Mouse (Mus musculus): ENCODE measurements around the gene Elfn2.

Elfn2 gene

DNA sequence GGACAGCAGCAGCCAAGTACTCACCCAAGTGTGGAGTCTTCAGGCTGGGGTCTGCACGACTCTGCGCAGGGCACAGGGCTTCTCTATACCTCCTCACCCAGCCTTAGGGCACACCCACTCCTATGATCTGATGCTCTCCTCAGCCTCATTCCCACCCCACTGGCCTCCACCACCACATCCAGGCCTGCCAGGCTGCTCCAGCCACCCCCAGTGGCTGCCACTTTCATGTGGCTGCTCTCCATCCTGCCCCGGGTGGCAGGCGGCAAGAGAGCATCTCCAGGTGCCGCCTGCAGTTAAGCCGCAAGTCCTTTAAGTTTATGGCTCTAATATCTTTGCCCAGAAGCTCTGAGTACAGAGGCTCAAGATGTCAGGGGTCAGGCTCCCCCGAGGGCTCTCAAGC lies 8.1 kb upstream of the Elfn2 start:
- DNase-seq (ENCODE audit: extremely low read depth, low read depth, low spot score): no peak

DNA sequence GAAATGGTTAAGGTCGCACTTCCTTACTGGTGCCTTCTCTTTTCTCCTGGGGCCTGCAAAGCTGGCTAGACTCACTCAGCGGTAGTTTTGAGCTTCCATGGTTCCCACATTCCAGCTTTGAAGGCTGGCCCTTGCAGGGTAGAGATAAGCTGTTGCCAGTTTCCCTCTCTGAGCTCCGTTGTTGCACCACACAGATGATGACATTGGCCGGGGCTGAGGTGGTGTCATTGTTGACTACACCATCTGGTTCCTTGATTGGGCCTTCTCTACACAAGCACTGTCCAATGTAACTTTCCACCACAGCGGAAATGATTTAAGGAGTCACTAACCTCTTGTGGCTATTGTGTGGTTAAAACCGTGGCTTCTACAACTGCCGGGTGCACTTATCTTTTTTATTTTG lies 2.0 kb upstream of the Elfn2 start:
- no peak for DNase-seq (ENCODE audit: extremely low read depth, low read depth, low spot score)

DNA sequence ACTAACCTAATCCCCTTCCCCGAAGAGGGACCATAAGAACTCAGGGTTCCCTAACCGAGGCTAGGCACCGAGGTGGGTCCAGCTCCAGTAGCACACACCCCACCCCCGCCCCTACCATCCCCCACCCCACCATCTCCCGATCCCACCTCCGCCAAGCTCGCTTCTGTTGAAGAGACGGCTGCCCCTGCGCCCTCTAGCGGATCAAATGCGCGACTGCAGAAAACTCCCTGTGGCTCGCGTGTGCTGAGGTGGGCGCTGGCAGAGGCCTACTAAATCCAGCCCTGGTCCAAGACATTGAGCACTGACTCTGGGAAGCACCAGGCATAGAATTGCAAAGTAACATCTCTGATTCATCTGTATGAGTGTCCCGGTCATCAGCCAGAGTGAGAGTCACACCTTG lies 1.5 kb upstream of the Elfn2 start:
- DNase-seq (ENCODE audit: extremely low read depth, low read depth, low spot score): no peak

DNA sequence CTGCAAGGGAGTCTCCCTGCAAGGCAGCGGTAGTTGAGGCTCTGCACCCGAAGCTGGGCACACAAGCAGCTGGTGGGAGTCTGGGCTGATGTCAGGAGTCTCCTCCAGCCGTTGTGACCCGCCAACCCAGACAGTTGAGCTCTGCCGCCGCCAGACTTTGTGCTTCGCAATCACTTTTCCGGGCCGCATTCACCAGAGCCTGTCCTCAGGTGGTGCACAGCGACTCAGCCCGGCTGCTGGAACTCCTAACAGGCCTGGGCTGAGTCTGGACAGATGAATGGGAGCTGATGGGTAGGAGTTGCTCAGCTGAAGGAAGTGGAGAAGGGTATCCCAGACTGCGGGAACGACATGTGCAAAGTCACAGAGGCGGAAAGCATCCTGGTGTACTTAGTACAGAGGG lies 845 bp upstream of the Elfn2 start:
- no peak for DNase-seq (ENCODE audit: extremely low read depth, low read depth, low spot score)

DNA sequence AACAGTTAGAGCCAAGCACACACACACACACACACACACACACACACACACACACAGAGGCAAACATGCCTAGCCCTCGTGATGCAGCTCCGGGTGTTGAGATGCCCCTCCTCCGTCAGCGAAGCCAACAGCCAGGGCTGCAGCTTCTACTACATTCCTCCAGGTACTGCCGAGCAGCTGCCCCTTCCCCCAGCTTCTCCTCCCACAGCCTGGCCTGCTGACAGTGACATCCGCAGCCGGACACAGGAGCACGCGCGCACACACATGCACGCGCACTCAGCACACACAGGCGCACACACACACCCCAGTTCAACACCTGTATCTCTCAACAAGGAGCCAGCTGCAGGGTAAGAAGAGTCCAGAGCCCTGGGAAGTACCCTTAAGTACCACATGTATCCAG lies 1.6 kb downstream of the Elfn2 start:
- no peak for DNase-seq (ENCODE audit: extremely low read depth, low read depth, low spot score)

DNA sequence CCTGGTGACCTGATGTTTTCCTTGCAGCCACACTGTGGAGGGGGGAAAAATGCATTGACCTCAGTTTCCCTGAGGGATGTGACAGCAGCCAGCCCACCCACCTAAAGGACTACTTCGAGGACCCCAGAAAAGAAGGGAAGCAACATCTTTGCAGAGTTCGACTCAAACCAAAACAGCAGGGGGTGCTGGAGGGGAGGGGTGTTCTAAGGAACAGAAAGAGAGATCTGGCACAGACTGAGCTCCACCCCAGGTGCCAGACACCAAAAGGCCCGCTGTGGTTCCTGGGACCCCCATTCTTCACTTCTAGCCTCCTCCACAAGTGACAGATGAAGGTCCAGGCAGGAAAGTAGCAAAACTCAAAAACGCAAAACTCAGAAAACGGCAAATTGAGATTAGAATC lies 2.7 kb downstream of the Elfn2 start:
- DNase-seq (ENCODE audit: extremely low read depth, low read depth, low spot score): no peak

DNA sequence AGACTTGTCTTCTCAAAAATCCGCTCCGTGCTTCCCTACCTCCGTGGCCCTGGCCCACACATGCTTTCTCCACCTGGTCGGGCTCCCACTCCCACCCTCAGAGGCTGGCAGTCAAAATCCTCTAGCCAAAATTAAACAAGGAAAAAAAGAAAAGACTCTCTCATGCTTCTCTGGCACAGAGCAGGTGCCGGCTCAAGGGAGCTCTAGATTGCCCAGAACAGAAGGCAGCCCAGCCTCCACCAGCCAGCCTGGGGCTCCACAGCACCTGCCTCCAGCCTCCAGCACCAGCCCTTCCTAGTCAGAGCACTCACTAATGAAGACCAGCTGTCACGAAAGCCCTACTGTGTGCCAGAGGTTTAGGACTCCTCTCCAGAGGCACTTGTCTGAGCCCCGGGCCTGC lies 4.8 kb downstream of the Elfn2 start:
- no peak for DNase-seq (ENCODE audit: extremely low read depth, low read depth, low spot score)

DNA sequence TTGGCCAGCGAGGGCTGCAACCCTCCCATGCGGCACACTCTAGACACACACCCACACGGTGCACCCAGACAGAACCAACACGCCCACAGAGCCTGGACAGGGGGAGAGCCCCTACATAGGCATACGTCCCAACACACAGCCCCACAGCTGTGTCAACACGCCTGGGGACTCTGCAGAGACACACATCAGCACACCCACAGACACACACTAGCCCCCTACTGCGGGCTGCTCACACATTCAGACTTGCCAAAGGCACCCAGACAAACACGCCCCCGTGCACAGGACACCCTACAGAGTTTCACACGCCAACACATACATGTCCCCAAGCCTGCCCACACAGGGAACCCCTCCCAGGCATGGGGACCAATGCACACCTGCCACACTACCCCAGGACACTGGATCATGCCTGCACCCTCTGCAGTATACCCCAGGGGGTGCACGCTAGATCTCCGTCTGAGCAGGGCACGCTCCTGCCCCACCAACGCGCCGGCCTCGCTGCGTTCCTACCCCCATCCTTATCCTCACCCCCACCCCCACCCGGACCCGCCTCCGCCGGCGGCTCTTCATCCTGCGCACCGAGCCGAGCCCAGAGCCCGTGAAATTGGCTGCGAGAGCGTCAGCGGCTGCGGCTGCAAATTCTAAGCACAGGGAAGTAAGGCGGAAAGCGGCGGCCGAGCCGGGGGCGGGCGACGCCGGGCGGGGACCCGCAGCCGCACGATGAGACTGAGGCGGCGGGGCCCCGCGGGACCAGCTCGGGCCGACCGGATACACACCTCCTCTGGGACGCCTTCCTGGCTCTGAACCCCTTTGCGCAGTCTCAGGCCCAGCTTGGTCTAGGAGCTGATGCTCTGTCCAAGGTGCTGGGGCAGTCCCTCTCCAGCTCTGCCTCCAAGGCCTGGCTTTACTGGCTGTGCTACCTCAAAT lies 6.0 kb downstream of the Elfn2 start:
- no peak for DNase-seq (ENCODE audit: extremely low read depth, low read depth, low spot score)

DNA sequence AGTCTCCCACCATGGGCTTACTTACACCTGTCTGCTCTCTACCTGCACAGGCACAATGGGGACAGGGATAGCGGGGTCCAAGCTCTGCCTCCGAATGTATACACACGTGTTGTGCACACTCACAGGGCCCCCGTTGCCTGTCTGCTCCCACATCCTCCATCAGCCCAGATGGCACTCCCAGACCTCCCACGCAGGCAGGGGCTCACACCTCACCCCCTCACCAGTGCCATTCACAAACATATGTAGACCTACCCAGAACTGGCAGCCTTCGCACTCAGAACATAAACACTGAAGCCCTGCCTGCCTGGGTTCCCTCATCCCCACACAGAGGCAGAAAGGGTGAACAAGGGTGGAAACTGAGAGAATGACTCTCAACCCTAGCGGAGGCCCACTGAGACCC lies 6.6 kb downstream of the Elfn2 start:
- no peak for DNase-seq (ENCODE audit: extremely low read depth, low read depth, low spot score)

DNA sequence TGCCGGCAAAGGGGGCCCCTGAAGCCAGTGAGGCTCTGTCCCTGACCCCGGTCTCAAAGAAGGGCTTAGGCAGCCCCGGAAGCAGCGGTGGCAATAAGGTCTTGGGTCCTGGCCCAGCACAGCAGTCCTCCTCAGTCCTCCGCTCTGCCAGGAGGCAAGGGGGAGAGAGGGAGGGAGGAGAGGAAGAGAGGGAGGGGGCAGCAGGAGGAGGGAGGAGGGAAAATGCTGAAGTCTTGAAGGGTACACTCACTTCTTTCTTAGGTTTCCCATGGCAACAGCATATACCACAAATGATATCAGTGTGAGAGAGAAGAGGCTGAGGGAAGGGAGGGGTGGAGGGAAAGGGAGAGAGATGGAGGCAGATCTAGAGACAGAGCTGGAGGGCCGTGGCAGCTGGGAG lies 7.9 kb downstream of the Elfn2 start:
- DNase-seq (ENCODE audit: extremely low read depth, low read depth, low spot score): no peak

DNA sequence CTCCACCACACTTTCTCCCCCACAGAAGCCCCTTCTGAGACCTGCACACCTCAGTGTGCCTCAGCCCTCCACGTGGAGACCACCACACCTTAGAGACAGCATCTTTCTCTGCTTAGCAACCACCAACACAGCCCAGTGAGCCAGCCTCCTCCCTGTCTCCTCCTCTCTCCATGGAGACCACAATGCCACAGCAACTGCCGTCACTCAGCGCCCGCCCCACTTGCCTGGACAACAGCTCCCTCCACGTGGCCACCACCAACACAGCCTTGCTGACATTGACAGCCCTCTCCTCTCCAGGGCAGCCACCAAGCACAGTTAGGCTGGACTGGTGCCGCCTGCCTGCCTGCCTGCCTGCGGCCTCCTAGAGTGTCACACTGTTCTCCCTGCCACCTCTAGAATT lies 8.8 kb downstream of the Elfn2 start:
- DNase-seq (ENCODE audit: extremely low read depth, low read depth, low spot score): no peak

DNA sequence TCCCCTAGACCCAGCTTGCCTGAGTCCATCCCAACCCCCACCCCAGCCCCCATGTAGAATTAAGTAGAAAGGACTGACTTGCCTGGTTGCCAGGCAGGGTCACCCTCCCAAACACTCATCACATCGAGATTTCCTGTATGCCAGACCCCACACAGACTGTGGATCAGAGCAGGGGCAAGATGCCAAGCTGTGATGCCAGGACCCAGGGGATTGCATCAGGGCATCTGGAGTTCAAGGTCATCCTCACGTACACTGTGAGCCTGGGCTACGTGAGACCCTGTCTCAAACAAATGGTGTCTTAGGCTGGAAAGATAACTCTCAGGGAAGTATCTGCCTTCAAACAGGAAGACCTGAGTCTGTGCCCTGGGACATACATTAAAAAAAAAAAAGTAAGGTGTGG lies 11.9 kb downstream of the Elfn2 start:
- no peak for DNase-seq (ENCODE audit: extremely low read depth, low read depth, low spot score)

DNA sequence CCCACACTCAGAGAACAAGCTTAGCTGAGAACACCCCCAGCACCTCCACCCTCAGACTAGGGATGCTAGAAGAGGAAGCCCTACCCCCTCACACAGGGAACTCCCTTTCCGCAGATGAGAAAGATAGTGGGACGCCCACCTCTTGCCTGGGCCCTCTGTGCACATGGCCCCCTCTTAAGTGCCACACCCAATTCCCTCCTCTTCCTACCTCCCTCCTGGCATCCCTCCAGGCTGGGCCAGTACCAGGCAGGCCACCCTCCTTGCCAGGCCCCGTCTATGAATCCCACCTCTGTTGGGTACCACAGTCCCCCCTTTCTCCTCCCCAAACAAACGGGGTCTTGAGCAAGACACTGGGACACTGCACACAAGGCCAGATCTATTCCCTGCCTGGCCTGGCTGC lies 13.7 kb downstream of the Elfn2 start:
- no peak for DNase-seq (ENCODE audit: extremely low read depth, low read depth, low spot score)

DNA sequence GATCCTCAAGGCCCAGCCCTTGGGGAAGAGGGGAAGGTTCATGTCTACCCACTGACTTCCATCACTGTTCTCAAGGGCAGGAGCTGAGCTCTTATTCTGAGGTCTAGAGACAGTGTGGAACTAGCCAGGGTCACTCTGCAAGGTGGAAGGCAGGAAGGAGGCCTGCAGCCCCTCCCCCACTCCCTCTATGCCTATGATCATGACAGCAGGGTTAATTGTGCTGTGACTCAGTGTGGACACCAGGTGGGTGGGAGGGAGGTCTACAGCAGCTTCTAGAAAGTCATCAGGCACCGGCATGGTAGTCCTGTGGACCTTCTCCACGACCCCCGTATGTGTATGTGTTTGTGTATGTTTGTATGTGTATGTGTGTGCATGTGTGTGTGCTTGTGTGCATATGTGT lies 14.6 kb downstream of the Elfn2 start:
- DNase-seq (ENCODE audit: extremely low read depth, low read depth, low spot score): no peak

DNA sequence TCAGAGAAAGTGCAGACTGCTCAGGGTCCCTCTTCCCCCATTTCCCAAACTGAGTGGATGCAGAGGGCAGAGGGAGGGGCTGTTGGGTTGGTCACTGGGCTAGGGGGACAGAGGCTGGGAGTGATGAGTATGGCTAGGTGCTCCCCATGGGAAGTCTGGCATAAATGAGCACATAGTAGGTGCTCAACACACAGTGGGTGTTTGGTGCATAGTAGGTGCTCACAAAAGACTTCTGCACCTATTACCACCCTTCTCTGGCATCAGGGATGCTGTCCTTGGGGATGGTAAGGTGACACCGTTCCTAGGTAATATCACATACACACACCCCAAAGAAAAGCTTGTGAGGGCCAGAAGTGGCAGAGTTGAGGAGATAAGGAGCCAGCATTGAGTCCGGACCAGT lies 18.2 kb downstream of the Elfn2 start:
- no peak for DNase-seq (ENCODE audit: extremely low read depth, low read depth, low spot score)

DNA sequence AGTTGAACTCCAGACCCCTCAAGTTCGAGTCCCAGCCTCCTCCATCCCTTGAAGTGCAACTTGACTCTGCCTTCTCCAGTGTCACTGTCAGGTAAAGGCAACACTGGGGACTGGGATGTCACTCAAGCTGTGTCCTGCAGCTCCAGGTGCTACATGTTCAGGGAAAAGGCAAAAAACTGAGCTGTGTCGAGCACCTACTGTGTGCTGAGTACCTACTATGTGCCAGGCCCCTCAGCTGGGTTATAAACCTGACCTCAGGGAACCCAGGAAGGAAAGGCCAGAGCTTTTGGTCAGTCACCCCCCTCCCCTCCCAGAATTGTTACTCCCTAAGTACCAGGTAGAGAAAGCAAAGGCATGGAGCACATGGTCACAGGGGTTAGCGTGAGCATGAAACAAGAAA lies 19.1 kb downstream of the Elfn2 start:
- no peak for DNase-seq (ENCODE audit: extremely low read depth, low read depth, low spot score)

DNA sequence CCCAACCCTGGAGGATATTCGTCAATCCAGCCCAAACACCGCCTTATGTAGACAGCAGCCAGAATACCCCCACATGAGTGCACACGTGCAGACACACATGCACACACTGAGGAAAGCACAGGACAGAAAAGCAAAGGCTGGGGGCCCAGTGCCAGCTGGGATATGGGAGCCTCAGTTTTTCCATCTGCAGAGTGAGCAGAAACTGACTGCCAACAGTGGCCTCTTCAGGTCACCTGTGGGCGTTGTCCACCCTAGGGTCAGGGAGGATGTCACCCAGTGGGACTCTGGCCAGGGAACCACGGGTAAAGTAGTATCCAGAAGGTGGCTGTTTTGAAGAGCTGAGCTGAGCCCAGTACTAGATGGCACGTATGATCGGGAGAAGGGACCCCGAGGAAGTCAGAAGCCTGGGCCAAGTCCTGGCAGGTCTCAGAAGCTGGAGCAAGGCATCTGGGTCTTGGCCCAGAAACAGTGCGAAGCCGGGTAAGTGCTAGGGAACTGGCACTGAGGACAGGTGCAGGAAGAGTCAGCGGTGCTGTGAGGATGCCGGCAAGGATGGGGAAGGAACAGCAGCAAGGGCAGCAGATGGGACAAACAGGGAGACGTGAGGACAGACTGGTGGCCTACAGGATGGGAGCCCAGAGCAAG lies 20.0 kb downstream of the Elfn2 start:
- no peak for DNase-seq (ENCODE audit: extremely low read depth, low read depth, low spot score)

DNA sequence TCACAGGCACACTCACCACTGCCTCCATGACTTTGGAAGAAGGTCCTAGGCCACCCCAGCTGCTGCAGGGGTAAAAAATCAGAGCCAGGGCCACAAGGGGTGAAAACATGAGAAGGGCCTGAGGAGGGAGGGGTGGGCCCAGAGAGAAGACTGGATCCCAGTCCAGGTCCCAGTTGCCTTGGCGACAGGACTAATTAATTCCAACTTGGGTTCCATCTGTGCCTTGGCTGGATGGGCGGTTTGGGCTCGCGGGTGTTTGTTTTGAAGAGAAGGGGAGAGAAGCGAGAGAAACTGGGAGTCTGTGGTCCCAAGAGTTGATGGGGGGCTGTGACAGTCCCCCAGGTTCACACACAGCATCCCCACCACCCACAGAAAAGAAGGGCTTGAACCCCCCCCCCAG lies 20.5 kb downstream of the Elfn2 start:
- no peak for DNase-seq (ENCODE audit: extremely low read depth, low read depth, low spot score)

DNA sequence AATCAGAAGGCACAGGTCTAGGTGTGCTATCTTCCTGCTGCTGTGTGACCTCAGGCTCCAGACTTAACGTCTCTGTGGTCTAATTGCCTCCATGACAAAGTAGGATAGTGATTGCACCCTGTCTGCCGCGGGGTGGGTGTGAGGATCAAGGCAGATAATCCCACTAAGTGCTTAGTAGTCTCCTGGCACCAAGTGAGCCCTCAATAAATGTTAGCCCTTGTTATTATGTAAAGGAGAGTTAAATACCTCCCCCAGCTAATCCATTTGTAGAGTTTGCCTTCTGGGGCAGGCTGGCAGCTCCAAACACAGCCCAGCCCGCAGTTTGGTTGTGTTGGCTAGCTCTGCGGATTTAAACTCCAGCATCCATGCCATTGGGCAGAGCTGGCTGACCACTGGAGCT lies 22.8 kb downstream of the Elfn2 start:
- DNase-seq (ENCODE audit: extremely low read depth, low read depth, low spot score): no peak

DNA sequence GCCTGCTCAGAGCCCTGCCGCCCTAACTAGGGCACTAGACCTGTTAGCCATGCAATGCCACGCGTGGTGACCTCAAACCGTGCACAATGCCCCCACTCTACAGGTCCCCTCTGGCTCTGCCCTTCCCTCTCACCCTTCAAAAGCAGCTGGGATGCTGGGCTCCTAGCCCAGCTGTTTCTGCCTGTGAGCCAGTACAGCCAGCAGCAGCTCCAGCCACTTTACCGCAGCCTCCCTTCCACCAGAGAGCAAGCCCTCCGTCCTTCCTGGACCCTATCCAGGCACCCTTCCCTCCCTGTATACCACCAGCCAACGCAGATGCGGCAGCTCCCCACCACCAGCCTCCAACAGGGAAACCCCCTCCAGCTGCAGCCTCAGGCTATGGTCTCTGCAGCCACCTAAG lies 26.1 kb downstream of the Elfn2 start:
- no peak for DNase-seq (ENCODE audit: extremely low read depth, low read depth, low spot score)

DNA sequence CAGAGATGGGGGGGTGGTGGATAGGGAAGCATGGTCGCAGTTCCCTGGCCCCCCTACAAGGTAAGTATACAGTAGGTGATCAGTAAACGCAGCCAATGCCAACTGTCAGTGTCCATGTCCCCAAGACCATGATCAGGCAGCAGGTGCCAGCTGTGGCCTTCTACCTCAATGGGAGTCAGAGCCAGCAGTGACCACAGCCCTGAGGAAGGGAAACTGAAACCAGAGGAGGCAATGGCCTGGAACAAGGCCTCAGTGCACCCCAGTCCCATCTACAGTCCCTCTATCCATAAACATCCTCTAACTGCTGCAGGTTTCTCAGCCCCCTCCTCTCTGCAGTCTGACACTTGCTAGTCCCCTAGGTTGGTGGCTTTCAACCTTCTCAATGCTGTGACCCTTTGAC lies 27.9 kb downstream of the Elfn2 start:
- no peak for DNase-seq (ENCODE audit: extremely low read depth, low read depth, low spot score)

DNA sequence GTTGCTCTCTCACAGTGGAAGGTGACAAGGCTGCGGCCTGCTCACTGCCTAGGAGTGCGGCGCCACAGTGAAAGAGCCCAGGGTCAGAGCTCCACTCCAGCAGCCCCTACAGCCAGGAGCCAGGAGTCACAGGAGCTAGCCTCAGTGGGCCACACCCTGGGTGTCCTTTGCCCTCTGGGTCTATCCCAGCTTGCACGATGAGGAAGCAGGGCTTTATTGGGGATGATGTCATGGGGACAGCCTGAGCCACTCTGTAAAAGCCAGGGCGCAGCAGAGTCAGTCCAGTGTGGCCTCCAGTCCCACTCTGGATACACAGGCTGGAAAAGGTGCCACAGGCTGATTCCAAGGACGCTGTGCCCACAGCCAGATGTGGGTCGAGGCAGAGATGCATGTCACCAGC lies 31.7 kb downstream of the Elfn2 start:
- no peak for DNase-seq (ENCODE audit: extremely low read depth, low read depth, low spot score)

DNA sequence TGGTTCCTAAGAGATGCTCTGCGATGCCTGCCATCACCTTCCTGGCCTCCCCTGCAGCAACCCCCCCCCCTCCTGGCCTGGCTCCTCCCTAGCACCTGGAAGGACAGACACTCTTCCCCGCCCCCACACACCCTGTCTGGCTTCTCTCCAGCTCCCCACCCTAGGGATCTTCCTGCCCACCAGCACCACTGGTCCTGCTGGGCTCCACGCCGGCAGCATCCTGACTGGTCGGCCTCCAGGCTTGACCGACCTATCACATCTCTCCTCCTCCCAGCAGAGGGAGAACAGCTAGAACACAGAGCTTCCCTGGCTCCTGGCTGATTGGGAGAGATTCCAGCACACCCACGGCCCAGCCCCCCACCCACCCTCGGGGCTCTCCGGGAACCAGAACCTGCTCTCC lies 34.5 kb downstream of the Elfn2 start:
- no peak for DNase-seq (ENCODE audit: extremely low read depth, low read depth, low spot score)

All from fat pad, adult 2 months (tissue).